In the genomic region with DNA sequence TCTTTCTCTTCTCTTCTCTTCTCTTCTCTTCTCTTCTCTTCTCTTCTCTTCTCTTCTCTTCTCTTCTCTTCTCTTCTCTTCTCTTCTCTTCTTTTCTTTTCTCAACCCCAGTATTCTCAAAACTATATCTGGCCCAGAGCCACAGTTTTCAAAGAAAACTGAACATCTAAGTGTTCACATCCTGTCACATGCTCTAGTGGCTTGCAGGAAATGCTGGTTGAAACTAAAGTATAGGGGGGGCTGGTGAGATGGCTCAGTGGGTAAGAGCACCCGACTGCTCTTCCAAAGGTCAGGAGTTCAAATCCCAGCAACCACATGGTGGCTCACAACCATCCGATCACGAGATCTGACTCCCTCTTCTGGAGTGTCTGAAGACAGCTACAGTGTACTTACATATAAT, we compare ENCODE assay signal across 8 mouse cellular contexts. TPM values are rescaled to one million over a fixed set of nuclear protein-coding genes. Genes with fewer than 3 reads are reported as not detected.
DNase-seq lines count a peak whose midpoint lies in the region; ATAC-seq and TF ChIP-seq lines count a peak whose summit lies in the region.
"Not testable (repeated sequence)": the region's sequence is repeated elsewhere in the genome, so short reads cannot be mapped to it uniquely, and the experiment has no call there.

No protein-coding gene starts in this region.

- H3K27ac ChIP-seq in kidney, postnatal 0 days, result not testable (repeated sequence)

- peak; percentile 99 for ATAC-seq in CD4-positive, CD25-positive, alpha-beta regulatory T cell, adult 4 months
- peak; percentile 96 for ATAC-seq in activated CD4-positive, CD25-positive, alpha-beta regulatory T cell, adult 4 months
- ATAC-seq in kidney, postnatal 0 days (replicated peaks; ENCODE audit: low FRiP score, low read depth), result not testable (repeated sequence)

- H3K27me3 ChIP-seq in kidney, postnatal 0 days (ENCODE audit: insufficient read depth, low read length), result not testable (repeated sequence)

- peak; percentile 30 for DNase-seq in A20 (ENCODE audit: low read depth, low spot score)
- peak; percentile 14 for DNase-seq in kidney, postnatal 0 days (ENCODE audit: low spot score)
- peak; percentile 53 to 61 for DNase-seq in natural killer cell, adult 2 months (ENCODE audit: low spot score in 2 of 2)
- peak; percentile 40 to 62 for DNase-seq in spleen, postnatal 36 days (ENCODE audit: low spot score in 2 of 2)
- DNase-seq in thymus, postnatal 0 days (ENCODE audit: low spot score), result peak; percentile 89
- peak; percentile 67 to 68 for DNase-seq in thymus, postnatal 36 days

- H3K9ac ChIP-seq in kidney, postnatal 0 days (ENCODE audit: low read depth, low read length), result not testable (repeated sequence)

- peaks cover 39% of the 10 kb centered on the region; the same call in 1 of the 2 replicates for H3K36me3 ChIP-seq in kidney, postnatal 0 days (ENCODE audit: insufficient read depth, low read length)

- H3K4me3 ChIP-seq in kidney, postnatal 0 days (replicated peaks; ENCODE audit: low read depth, low read length), result not testable (repeated sequence)

- H3K4me1 ChIP-seq in kidney, postnatal 0 days (replicated peaks; ENCODE audit: insufficient read depth, low read length), result not testable (repeated sequence)

- H3K4me2 ChIP-seq in kidney, postnatal 0 days (ENCODE audit: low read length), result not testable (repeated sequence)

- 25% methylated on average over 1 of the region's 3 CpGs for WGBS in kidney, postnatal 0 days

- not testable (repeated sequence) for TF ChIP-seq CTCF in kidney, postnatal 0 days (IDR thresholded peaks at IDR 0.05; ENCODE audit: low read depth)

- not testable (repeated sequence) for H3K9me3 ChIP-seq in kidney, postnatal 0 days (replicated peaks; ENCODE audit: low read length)

RNA-seq across cellular contexts. Expression of a gene that starts 18.5 kb away (rescaled TPM):
- 100 to 1,000 TPM; 255 to 363 TPM for polyA plus RNA-seq in CD4-positive, CD25-positive, alpha-beta regulatory T cell, adult 4 months (2017; shearing (Covaris generic))
- 100 to 1,000 TPM; 210 to 235 TPM for polyA plus RNA-seq in activated CD4-positive, CD25-positive, alpha-beta regulatory T cell, adult 4 months (2017; shearing (Covaris generic))
- 45.0 and 50.7 TPM in 2 replicates for polyA plus RNA-seq in kidney, postnatal 0 days (2015; fragmentation: Nextera tagmentation; extraction: Ambion mirVana)
- 84.5 and 89.5 TPM in 2 replicates for polyA plus RNA-seq in thymus, postnatal 0 days (2015; fragmentation: Nextera tagmentation; extraction: Ambion mirVana)

RNA-seq across cellular contexts. Expression of a gene that starts 23.3 kb away (rescaled TPM):
- 10 to 100 TPM in 1 of 2 experiments, 1 to 10 TPM in 1; 7.3 to 10.5 TPM for polyA plus RNA-seq in CD4-positive, CD25-positive, alpha-beta regulatory T cell, adult 4 months (2017; shearing (Covaris generic))
- polyA plus RNA-seq in activated CD4-positive, CD25-positive, alpha-beta regulatory T cell, adult 4 months (2017; shearing (Covaris generic)), result 1 to 10 TPM; 7.9 to 8.2 TPM
- polyA plus RNA-seq in kidney, postnatal 0 days (2015; fragmentation: Nextera tagmentation; extraction: Ambion mirVana), result 28.8 and 33.3 TPM in 2 replicates
- polyA plus RNA-seq in thymus, postnatal 0 days (2015; fragmentation: Nextera tagmentation; extraction: Ambion mirVana), result 23.6 and 27.2 TPM in 2 replicates

RNA-seq across cellular contexts. Expression of a gene that starts 45.4 kb away (rescaled TPM):
- 100 to 1,000 TPM; 167 to 177 TPM for polyA plus RNA-seq in CD4-positive, CD25-positive, alpha-beta regulatory T cell, adult 4 months (2017; shearing (Covaris generic))
- 100 to 1,000 TPM; 186 to 201 TPM for polyA plus RNA-seq in activated CD4-positive, CD25-positive, alpha-beta regulatory T cell, adult 4 months (2017; shearing (Covaris generic))
- polyA plus RNA-seq in kidney, postnatal 0 days (2015; fragmentation: Nextera tagmentation; extraction: Ambion mirVana), result 160 and 167 TPM in 2 replicates
- 207 and 215 TPM in 2 replicates for polyA plus RNA-seq in thymus, postnatal 0 days (2015; fragmentation: Nextera tagmentation; extraction: Ambion mirVana)

Comparison
In these comparisons a context has a peak if more than half of its experiments do, and no peak if none do; other contexts are left out.
1. DNase-seq: peak in every context shown above with its lines; median percentile 89 in thymus, postnatal 0 days; 68 in thymus, postnatal 36 days; 57 in natural killer cell, adult 2 months; 51 in spleen, postnatal 36 days; 30 in A20; 14 in kidney, postnatal 0 days.